Mouse (Mus musculus) embryonic facial prominence, embryonic 15.5 days (tissue): ENCODE results near the gene Oaz3. TPM values are rescaled to one million over a fixed set of nuclear protein-coding genes. Genes with fewer than 3 reads are reported as not detected.

Source experiments
- ATAC-seq: fragments of 200-750 bp; cut with Nextera tagmentation; 2 replicates; pipeline ENCODE4 v1.8.0; 2017; ENCODE audit warnings: low read depth, moderate TSS enrichment; ENCODE audit not compliant: insufficient number of reproducible peaks, low FRiP score, low TSS enrichment
- H3K27ac ChIP-seq: fragments of 300-500 bp; sonication (generic); replicated peaks from 2 replicates; pipeline ENCODE4 v1.5.1; 2015; ENCODE audit warnings: mild to moderate bottlenecking, inconsistent platforms
- H3K27me3 ChIP-seq: fragments of 300-500 bp; sonication (generic); 2 replicates; pipeline ENCODE4 v1.6.1; 2015; ENCODE audit warnings: inconsistent platforms
- H3K36me3 ChIP-seq: fragments of 300-500 bp; sonication (generic); 2 replicates; pipeline ENCODE4 v1.6.1; 2015; ENCODE audit warnings: mild to moderate bottlenecking, inconsistent platforms
- H3K4me1 ChIP-seq: fragments of 300-500 bp; sonication (generic); 2 replicates; pipeline ENCODE4 v1.6.1; 2015; ENCODE audit warnings: inconsistent platforms
- H3K4me2 ChIP-seq: fragments of 300-500 bp; sonication (generic); replicated peaks from 2 replicates; pipeline ENCODE4 v1.6.1; 2015; ENCODE audit warnings: mild to moderate bottlenecking, inconsistent platforms
- H3K4me3 ChIP-seq: fragments of 300-500 bp; sonication (generic); replicated peaks from 2 replicates; pipeline ENCODE4 v1.5.1; 2015; ENCODE audit warnings: mild to moderate bottlenecking, inconsistent platforms
- H3K9ac ChIP-seq: fragments of 300-500 bp; sonication (generic); 2 replicates; pipeline ENCODE4 v1.6.1; 2015; ENCODE audit warnings: inconsistent platforms
- H3K9me3 ChIP-seq: fragments of 300-500 bp; sonication (generic); replicated peaks from 2 replicates; pipeline ENCODE4 v1.6.1; 2016; ENCODE audit warnings: inconsistent platforms
- WGBS: fragments of 180-500 bp; shearing (Covaris S2); methylation state at CpG from one replicate; pipeline ENCODE4 v1.1.7; 2015; 5-methylcytosine and 5-hydroxymethylcytosine counted together
- polyA plus RNA-seq: library from polyadenylated mRNA; unstranded; fragments of >200 nt; fragmentation: Nextera tagmentation; extraction: Ambion mirVana; gene quantifications from 2 replicates; pipeline ENCODE4 v1.2.1, GENCODE M21; 2015

The Oaz3 gene
- polyA plus RNA-seq, 1 experiment from 2014 or later = 0.40 TPM

- H3K4me2 ChIP-seq = no peak overlapping the region
- no peak overlapping the region for H3K4me3 ChIP-seq
- H3K27me3 ChIP-seq = peaks cover 26% of the 10 kb centered on the region
- H3K9me3 ChIP-seq = no peaks in the 10 kb centered on the region
- no peaks in the 10 kb centered on the region for H3K36me3 ChIP-seq
- no peak for ATAC-seq
- WGBS = 61% methylated on average over 4 of the region's 4 CpGs
- H3K9ac ChIP-seq = no peak overlapping the region
- no peak overlapping the region for H3K27ac ChIP-seq
- H3K4me1 ChIP-seq = peaks cover 8% of the 10 kb centered on the region; the same call in 1 of the 2 replicates
These were observed 33.7 kb upstream of the Oaz3 start for GRCm38 (mm10) chr3:94477444-94477843.

GRCm38 (mm10) chr3:94476301-94477035 lies 32.8 kb upstream of the Oaz3 start:
- WGBS = 67% methylated on average over 8 of the region's 8 CpGs
- H3K27ac ChIP-seq = no peak overlapping the region
- peaks cover 8% of the 10 kb centered on the region; the same call in 1 of the 2 replicates for H3K4me1 ChIP-seq
- H3K36me3 ChIP-seq = no peaks in the 10 kb centered on the region
- no peak overlapping the region for H3K4me3 ChIP-seq
- peaks cover 26% of the 10 kb centered on the region for H3K27me3 ChIP-seq
- no peak overlapping the region for H3K4me2 ChIP-seq
- ATAC-seq = no peak
- no peaks in the 10 kb centered on the region for H3K9me3 ChIP-seq
- H3K9ac ChIP-seq = no peak overlapping the region

GRCm38 (mm10) chr3:94473567-94474232 lies 30.0 kb upstream of the Oaz3 start:
- Histone ChIP-seq H3K9me3 (no peaks in the 10 kb centered on the region), H3K4me3 (no peak overlapping the region), H3K9ac (no peak overlapping the region), H3K4me1 (peaks cover 8% of the 10 kb centered on the region; the same call in 1 of the 2 replicates), H3K27me3 (peaks cover 3% of the 10 kb centered on the region), H3K4me2 (no peak overlapping the region), H3K27ac (no peak overlapping the region), H3K36me3 (no peaks in the 10 kb centered on the region)
- 80% methylated on average over 5 of the region's 5 CpGs for WGBS
- no peak for ATAC-seq

- H3K27me3 ChIP-seq = no peaks in the 10 kb centered on the region
- H3K4me3 ChIP-seq = no peak overlapping the region
- peaks cover 8% of the 10 kb centered on the region; the same call in 1 of the 2 replicates for H3K4me1 ChIP-seq
- H3K9me3 ChIP-seq = no peaks in the 10 kb centered on the region
- H3K4me2 ChIP-seq = no peak overlapping the region
- no peaks in the 10 kb centered on the region for H3K36me3 ChIP-seq
- ATAC-seq = no peak
- no peak overlapping the region for H3K27ac ChIP-seq
- 40% methylated on average over 10 of the region's 10 CpGs for WGBS
- no peak overlapping the region for H3K9ac ChIP-seq
These were observed 29.4 kb upstream of the Oaz3 start for GRCm38 (mm10) chr3:94473115-94473505.

- Histone ChIP-seq H3K9me3 (no peaks in the 10 kb centered on the region), H3K27ac (no peak overlapping the region), H3K4me2 (peak overlapping the region; percentile 38), H3K4me3 (no peak overlapping the region; the same call in 1 of the 2 replicates), H3K4me1 (peaks cover 8% of the 10 kb centered on the region; the same call in 1 of the 2 replicates), H3K9ac (no peak overlapping the region), H3K27me3 (no peaks in the 10 kb centered on the region), H3K36me3 (no peaks in the 10 kb centered on the region)
- WGBS = 9% methylated on average over 28 of the region's 28 CpGs
- no peak for ATAC-seq
These were observed 28.9 kb upstream of the Oaz3 start for GRCm38 (mm10) chr3:94472447-94473114.

- ATAC-seq = no peak
These were observed 25.2 kb upstream of the Oaz3 start for GRCm38 (mm10) chr3:94468931-94469330.

GRCm38 (mm10) chr3:94465632-94466430 lies 22.1 kb upstream of the Oaz3 start:
- H3K4me1 ChIP-seq = no peaks in the 10 kb centered on the region

More at GRCm38 (mm10) chr3:94468931-94469330, 25.2 kb upstream of the Oaz3 start:
- no peak overlapping the region for H3K9ac ChIP-seq
- WGBS = 27% methylated on average over 3 of the region's 3 CpGs
- H3K4me3 ChIP-seq = no peak overlapping the region
- H3K4me2 ChIP-seq = no peak overlapping the region
- H3K27ac ChIP-seq = no peak overlapping the region
- H3K36me3 ChIP-seq = no peaks in the 10 kb centered on the region
- no peaks in the 10 kb centered on the region for H3K9me3 ChIP-seq
- no peaks in the 10 kb centered on the region for H3K27me3 ChIP-seq
- peaks cover 8% of the 10 kb centered on the region; the same call in 1 of the 2 replicates for H3K4me1 ChIP-seq

GRCm38 (mm10) chr3:94463926-94464578 lies 20.3 kb upstream of the Oaz3 start:
- H3K9me3 ChIP-seq = no peaks in the 10 kb centered on the region
- no peak overlapping the region for H3K27ac ChIP-seq
- no peak for ATAC-seq
- H3K4me2 ChIP-seq = no peak overlapping the region
- no peaks in the 10 kb centered on the region for H3K4me1 ChIP-seq
- 63% methylated on average over 11 of the region's 11 CpGs for WGBS
- no peak overlapping the region for H3K4me3 ChIP-seq
- H3K9ac ChIP-seq = no peak overlapping the region
- no peaks in the 10 kb centered on the region for H3K27me3 ChIP-seq
- H3K36me3 ChIP-seq = no peaks in the 10 kb centered on the region

More at GRCm38 (mm10) chr3:94465632-94466430, 22.1 kb upstream of the Oaz3 start:
- H3K36me3 ChIP-seq = no peaks in the 10 kb centered on the region
- H3K4me3 ChIP-seq = no peak overlapping the region
- H3K9ac ChIP-seq = no peak overlapping the region
- H3K27me3 ChIP-seq = no peaks in the 10 kb centered on the region
- no peak overlapping the region; the same call in 1 of the 2 replicates for H3K27ac ChIP-seq
- WGBS = 53% methylated on average over 13 of the region's 13 CpGs
- ATAC-seq = no peak
- no peaks in the 10 kb centered on the region for H3K9me3 ChIP-seq
- H3K4me2 ChIP-seq = no peak overlapping the region

- Histone ChIP-seq H3K27ac (no peak overlapping the region), H3K4me1 (peaks cover 3% of the 10 kb centered on the region; the same call in 1 of the 2 replicates), H3K4me3 (no peak overlapping the region), H3K36me3 (no peaks in the 10 kb centered on the region), H3K27me3 (no peaks in the 10 kb centered on the region), H3K9me3 (no peaks in the 10 kb centered on the region), H3K4me2 (no peak overlapping the region), H3K9ac (no peak overlapping the region)
- no peak for ATAC-seq
- WGBS = 76% methylated on average over 2 of the region's 2 CpGs
These were observed 16.1 kb upstream of the Oaz3 start for GRCm38 (mm10) chr3:94459834-94460233.

- ATAC-seq = no peak
- no peaks in the 10 kb centered on the region for H3K27me3 ChIP-seq
- no peak overlapping the region for H3K27ac ChIP-seq
- peaks cover 3% of the 10 kb centered on the region; the same call in 1 of the 2 replicates for H3K4me1 ChIP-seq
- H3K4me3 ChIP-seq = peak overlapping the region; percentile 40; the same call in 1 of the 2 replicates
- peak overlapping the region; percentile 52; the same call in 1 of the 2 replicates for H3K4me2 ChIP-seq
- H3K9ac ChIP-seq = no peak overlapping the region
- 52% methylated on average over 3 of the region's 3 CpGs for WGBS
- H3K36me3 ChIP-seq = no peaks in the 10 kb centered on the region
- no peaks in the 10 kb centered on the region for H3K9me3 ChIP-seq
These were observed 13.3 kb upstream of the Oaz3 start for GRCm38 (mm10) chr3:94457055-94457454.
